Mouse (Mus musculus) liver, adult 2 months (tissue): Measurements from ENCODE around the gene Gas2l3. TPM values are rescaled to one million over a fixed set of nuclear protein-coding genes. Genes with fewer than 3 reads are reported as not detected.

Experiments used
- DNase-seq: peaks from one replicate; pipeline ENCODE4 v3.0.0-alpha.2; 2011; ENCODE audit warnings: low read depth, low spot score; ENCODE audit errors: extremely low read depth
- H3K27ac ChIP-seq: fragments of 200-500 bp; replicated peaks from 2 replicates; pipeline ENCODE4 v1.5.1; 2012; ENCODE audit warnings: low read depth, mild to moderate bottlenecking, control low read depth, inconsistent platforms, low read length; ENCODE audit not compliant: insufficient read depth
- H3K27me3 ChIP-seq: fragments of 200-500 bp; 2 replicates; pipeline ENCODE4 v1.6.1; 2012; ENCODE audit warnings: mild to moderate bottlenecking, moderate library complexity, low read length, inconsistent platforms; ENCODE audit not compliant: control insufficient read depth, insufficient read depth
- H3K36me3 ChIP-seq: fragments of 200-500 bp; 2 replicates; pipeline ENCODE4 v1.6.1; 2012; ENCODE audit warnings: low read length, inconsistent platforms; ENCODE audit not compliant: control insufficient read depth, insufficient read depth
- H3K4me1 ChIP-seq: fragments of 200-500 bp; 2 replicates; pipeline ENCODE4 v1.6.1; 2011; ENCODE audit warnings: low read length; ENCODE audit not compliant: control insufficient read depth, insufficient read depth
- H3K4me3 ChIP-seq: fragments of 200-500 bp; 2 replicates; pipeline ENCODE4 v1.5.1; 2011; ENCODE audit warnings: low read depth, mild to moderate bottlenecking, control low read depth, low read length, moderate library complexity; ENCODE audit not compliant: insufficient read depth
- H3K79me2 ChIP-seq: fragments of 200-500 bp; 2 replicates; pipeline ENCODE4 v1.6.1; 2012; ENCODE audit warnings: inconsistent platforms, mild to moderate bottlenecking, low read length, moderate library complexity; ENCODE audit not compliant: control insufficient read depth, insufficient read depth
- H3K9ac ChIP-seq: fragments of 200-500 bp; 2 replicates; pipeline ENCODE4 v1.6.1; 2012; ENCODE audit warnings: low read depth, mild to moderate bottlenecking, control low read depth, inconsistent platforms, low read length
- CTCF ChIP-seq: fragments of 200-500 bp; IDR thresholded peaks from 2 replicates; pipeline ENCODE4 v1.5.1; 2011; ENCODE audit warnings: low read depth, low read length, control low read depth
- POLR2A ChIP-seq: fragments of 200-500 bp; IDR thresholded peaks from 2 replicates; pipeline ENCODE4 v1.6.1; 2011; ENCODE audit warnings: low read length, control low read depth; ENCODE audit not compliant: insufficient read depth; ENCODE audit errors: extremely low read depth
- WGBS: fragments of 180-500 bp; shearing (Covaris S2); methylation state at CpG from one replicate; pipeline ENCODE4 v1.1.7; 2018; 5-methylcytosine and 5-hydroxymethylcytosine counted together
- polyA plus RNA-seq: library from polyadenylated mRNA; depleted of rRNA; stranded (reverse); fragments of >200 nt; gene quantifications from 2 replicates; pipeline ENCODE4 v1.2.3, GENCODE M21; 2012
- total RNA-seq: library from RNA; depleted of rRNA; stranded (reverse); fragments of >200 nt; gene quantifications from 2 replicates; pipeline ENCODE4 v1.2.3, GENCODE M21; 2014

Gene Gas2l3
- total and polyA plus RNA-seq, 2 experiments, result 0.38 to 1.2 TPM

- peak overlapping the region; percentile 80 for H3K9ac ChIP-seq
- H3K36me3 ChIP-seq, result no peaks in the 10 kb centered on the region
- peaks cover 3% of the 10 kb centered on the region; the same call in 1 of the 2 replicates for H3K4me1 ChIP-seq
- no peaks in the 10 kb centered on the region for H3K27me3 ChIP-seq
- peak overlapping the region; percentile 52 for H3K27ac ChIP-seq
- TF ChIP-seq POLR2A, result no peak
- TF ChIP-seq CTCF, result no peak
- no peaks in the 10 kb centered on the region; the same call in 1 of the 2 replicates for H3K79me2 ChIP-seq
- peak overlapping the region; percentile 87 for H3K4me3 ChIP-seq
- no peak for DNase-seq
- under 1% methylated on average over 17 of the region's 17 CpGs for WGBS
These were observed 598 bp downstream of the Gas2l3 start for GRCm38 (mm10) chr10:89443115-89443622.

GRCm38 (mm10) chr10:89442640-89443039 is 1.1 kb downstream of the Gas2l3 start:
- H3K36me3 ChIP-seq, result no peaks in the 10 kb centered on the region

GRCm38 (mm10) chr10:89441961-89442360 is 1.8 kb downstream of the Gas2l3 start:
- 98% methylated on average over 3 of the region's 3 CpGs for WGBS
- H3K9ac ChIP-seq, result no peak overlapping the region
- TF ChIP-seq POLR2A (no peak), CTCF (no peak)
- no peak overlapping the region for H3K27ac ChIP-seq
- DNase-seq, result no peak
- H3K79me2 ChIP-seq, result no peaks in the 10 kb centered on the region; the same call in 1 of the 2 replicates
- no peaks in the 10 kb centered on the region for H3K36me3 ChIP-seq
- no peaks in the 10 kb centered on the region for H3K27me3 ChIP-seq
- peaks cover 3% of the 10 kb centered on the region; the same call in 1 of the 2 replicates for H3K4me1 ChIP-seq
- no peak overlapping the region for H3K4me3 ChIP-seq

More at GRCm38 (mm10) chr10:89442640-89443039, 1.1 kb downstream of the Gas2l3 start:
- H3K27me3 ChIP-seq, result no peaks in the 10 kb centered on the region
- peaks cover 3% of the 10 kb centered on the region; the same call in 1 of the 2 replicates for H3K4me1 ChIP-seq
- no peak for TF ChIP-seq CTCF
- TF ChIP-seq POLR2A, result no peak
- H3K27ac ChIP-seq, result no peak overlapping the region
- no peak overlapping the region for H3K9ac ChIP-seq
- 10% methylated on average over 4 of the region's 4 CpGs for WGBS
- no peak for DNase-seq
- H3K4me3 ChIP-seq, result peak overlapping the region; percentile 22; the same call in 1 of the 2 replicates
- H3K79me2 ChIP-seq, result no peaks in the 10 kb centered on the region; the same call in 1 of the 2 replicates

- H3K36me3 ChIP-seq, result no peaks in the 10 kb centered on the region
- H3K27ac ChIP-seq, result no peak overlapping the region
- TF ChIP-seq POLR2A, result no peak
- TF ChIP-seq CTCF, result no peak
- H3K9ac ChIP-seq, result no peak overlapping the region
- no peak for DNase-seq
- 83% methylated on average over 7 of the region's 7 CpGs for WGBS
- H3K4me1 ChIP-seq, result peaks cover 3% of the 10 kb centered on the region; the same call in 1 of the 2 replicates
- no peaks in the 10 kb centered on the region for H3K27me3 ChIP-seq
- H3K4me3 ChIP-seq, result no peak overlapping the region
- no peaks in the 10 kb centered on the region; the same call in 1 of the 2 replicates for H3K79me2 ChIP-seq
These were observed 4.4 kb downstream of the Gas2l3 start for GRCm38 (mm10) chr10:89439380-89439779.

GRCm38 (mm10) chr10:89437996-89438395 is 5.8 kb downstream of the Gas2l3 start:
- H3K79me2 ChIP-seq, result no peaks in the 10 kb centered on the region; the same call in 1 of the 2 replicates
- H3K27ac ChIP-seq, result no peak overlapping the region
- H3K36me3 ChIP-seq, result no peaks in the 10 kb centered on the region
- no peak overlapping the region for H3K4me3 ChIP-seq
- H3K27me3 ChIP-seq, result no peaks in the 10 kb centered on the region
- TF ChIP-seq CTCF, result no peak
- TF ChIP-seq POLR2A, result no peak
- no peak for DNase-seq
- no peak overlapping the region for H3K9ac ChIP-seq
- no peaks in the 10 kb centered on the region for H3K4me1 ChIP-seq
- 81% methylated on average over 12 of the region's 12 CpGs for WGBS

- TF ChIP-seq POLR2A (no peak), CTCF (no peak)
- Histone ChIP-seq H3K79me2 (no peaks in the 10 kb centered on the region; the same call in 1 of the 2 replicates), H3K27me3 (no peaks in the 10 kb centered on the region), H3K36me3 (no peaks in the 10 kb centered on the region), H3K9ac (no peak overlapping the region), H3K4me3 (no peak overlapping the region), H3K4me1 (no peaks in the 10 kb centered on the region), H3K27ac (no peak overlapping the region)
- DNase-seq, result no peak
- WGBS, result 93% methylated on average over 9 of the region's 9 CpGs
These were observed 6.3 kb downstream of the Gas2l3 start for GRCm38 (mm10) chr10:89437472-89437871.
